Mouse (Mus musculus) testis, adult 2 months (tissue): ENCODE results near the gene Chrm3. TPM values are rescaled to one million over a fixed set of nuclear protein-coding genes. Genes with fewer than 3 reads are reported as not detected.

ENCODE experiments used
- H3K27ac ChIP-seq: fragments of 200-500 bp; 2 replicates; pipeline ENCODE4 v1.5.1; 2012; ENCODE audit warnings: low read depth, low read length; ENCODE audit not compliant: control insufficient read depth, insufficient read depth
- H3K27me3 ChIP-seq: fragments of 200-500 bp; 2 replicates; pipeline ENCODE4 v1.6.1; 2012; ENCODE audit warnings: mild to moderate bottlenecking, low read length, moderate library complexity; ENCODE audit not compliant: control insufficient read depth, insufficient read depth
- H3K36me3 ChIP-seq: fragments of 200-500 bp; 2 replicates; pipeline ENCODE4 v1.6.1; 2012; ENCODE audit warnings: mild to moderate bottlenecking, low read length; ENCODE audit not compliant: control insufficient read depth, insufficient read depth
- H3K4me1 ChIP-seq: fragments of 200-500 bp; 2 replicates; pipeline ENCODE4 v1.6.1; 2012; ENCODE audit warnings: low read length; ENCODE audit not compliant: control insufficient read depth, insufficient read depth
- H3K4me3 ChIP-seq: fragments of 200-500 bp; 2 replicates; pipeline ENCODE4 v1.5.1; 2012; ENCODE audit warnings: low read depth, mild to moderate bottlenecking, low read length, moderate library complexity, mixed read lengths; ENCODE audit not compliant: control insufficient read depth
- CTCF ChIP-seq: fragments of 200-500 bp; IDR thresholded peaks from 2 replicates; pipeline ENCODE4 v1.5.1; 2012; ENCODE audit warnings: low read depth, mild to moderate bottlenecking, inconsistent platforms, low read length, moderate library complexity; ENCODE audit not compliant: control insufficient read depth, insufficient read depth, insufficient replicate concordance
- POLR2A ChIP-seq: fragments of 200-500 bp; IDR thresholded peaks from 2 replicates; pipeline ENCODE4 v1.6.1; 2012; ENCODE audit warnings: low read depth, mild to moderate bottlenecking, inconsistent platforms, low read length, moderate library complexity; ENCODE audit not compliant: control insufficient read depth
- polyA plus RNA-seq: library from polyadenylated mRNA; depleted of rRNA; stranded (reverse); fragments of >200 nt; gene quantifications from 2 replicates; pipeline ENCODE4 v1.2.3, GENCODE M21; 2012

Gene Chrm3
- polyA plus RNA-seq, 1 experiment: 0.02 TPM

GRCm38 (mm10) chr13:10053301-10053889 lies 307.3 kb downstream of the Chrm3 start:
- no peaks in the 10 kb centered on the region for H3K27me3 ChIP-seq
- no peak overlapping the region for H3K4me3 ChIP-seq
- TF ChIP-seq POLR2A: no peak
- TF ChIP-seq CTCF: no peak
- no peaks in the 10 kb centered on the region for H3K4me1 ChIP-seq
- H3K36me3 ChIP-seq: no peaks in the 10 kb centered on the region
- H3K27ac ChIP-seq: no peak overlapping the region

GRCm38 (mm10) chr13:10045651-10046350 lies 314.8 kb downstream of the Chrm3 start:
- H3K4me1 ChIP-seq: no peaks in the 10 kb centered on the region
- no peaks in the 10 kb centered on the region for H3K27me3 ChIP-seq
- H3K27ac ChIP-seq: no peak overlapping the region
- no peak overlapping the region for H3K4me3 ChIP-seq
- TF ChIP-seq CTCF (no peak), POLR2A (no peak)
- no peaks in the 10 kb centered on the region for H3K36me3 ChIP-seq

- Histone ChIP-seq H3K4me3 (no peak overlapping the region), H3K4me1 (no peaks in the 10 kb centered on the region), H3K27ac (no peak overlapping the region), H3K27me3 (no peaks in the 10 kb centered on the region), H3K36me3 (no peaks in the 10 kb centered on the region)
- TF ChIP-seq POLR2A (no peak), CTCF (no peak)
Measured at GRCm38 (mm10) chr13:10044084-10044483, 316.6 kb downstream of the Chrm3 start.

- Histone ChIP-seq H3K4me1 (no peaks in the 10 kb centered on the region), H3K27ac (no peak overlapping the region), H3K36me3 (no peaks in the 10 kb centered on the region), H3K4me3 (no peak overlapping the region), H3K27me3 (no peaks in the 10 kb centered on the region)
- no peak for TF ChIP-seq CTCF
- TF ChIP-seq POLR2A: no peak
Measured at GRCm38 (mm10) chr13:10033570-10034399, 326.9 kb downstream of the Chrm3 start.

- Histone ChIP-seq H3K27ac (no peak overlapping the region), H3K4me1 (no peaks in the 10 kb centered on the region), H3K36me3 (no peaks in the 10 kb centered on the region), H3K4me3 (no peak overlapping the region), H3K27me3 (no peaks in the 10 kb centered on the region)
- TF ChIP-seq POLR2A: no peak
- no peak for TF ChIP-seq CTCF
Measured at GRCm38 (mm10) chr13:10031547-10031946, 329.1 kb downstream of the Chrm3 start.

GRCm38 (mm10) chr13:10029944-10030343 lies 330.7 kb downstream of the Chrm3 start:
- no peaks in the 10 kb centered on the region for H3K4me1 ChIP-seq
- H3K36me3 ChIP-seq: no peaks in the 10 kb centered on the region
- no peaks in the 10 kb centered on the region for H3K27me3 ChIP-seq
- no peak overlapping the region for H3K4me3 ChIP-seq
- H3K27ac ChIP-seq: no peak overlapping the region
- TF ChIP-seq CTCF (no peak), POLR2A (no peak)

GRCm38 (mm10) chr13:10025134-10025533 lies 335.5 kb downstream of the Chrm3 start:
- Histone ChIP-seq H3K36me3 (no peaks in the 10 kb centered on the region), H3K27ac (no peak overlapping the region), H3K4me3 (no peak overlapping the region), H3K4me1 (no peaks in the 10 kb centered on the region), H3K27me3 (no peaks in the 10 kb centered on the region)
- TF ChIP-seq CTCF: no peak
- no peak for TF ChIP-seq POLR2A
